Mouse (Mus musculus) thymus, postnatal 36 days (tissue): ENCODE results near the gene Ube2k.

Experiments used
- DNase-seq, 2 experiments: peaks; one replicate each; pipeline ENCODE4 v3.0.0; 2022; ENCODE audit warnings: mixed read lengths in 2 of 2

Ube2k gene

GRCm38 (mm10) chr5:65538121-65538520 is 1.1 kb downstream of the Ube2k start:
- no peak for DNase-seq

GRCm38 (mm10) chr5:65538829-65539228 is 1.8 kb downstream of the Ube2k start:
- no peak for DNase-seq

GRCm38 (mm10) chr5:65539786-65540185 is 2.8 kb downstream of the Ube2k start:
- DNase-seq = no peak

- DNase-seq = no peak
Observed at GRCm38 (mm10) chr5:65541889-65542288, 4.9 kb downstream of the Ube2k start.

- no peak for DNase-seq
Observed at GRCm38 (mm10) chr5:65543491-65543890, 6.5 kb downstream of the Ube2k start.

- DNase-seq = no peak
Observed at GRCm38 (mm10) chr5:65544616-65545015, 7.6 kb downstream of the Ube2k start.

- no peak for DNase-seq
Observed at GRCm38 (mm10) chr5:65549677-65550076, 12.6 kb downstream of the Ube2k start.

GRCm38 (mm10) chr5:65557109-65557508 is 20.1 kb downstream of the Ube2k start:
- no peak for DNase-seq

- DNase-seq = no peak
Observed at GRCm38 (mm10) chr5:65561125-65561893, 24.3 kb downstream of the Ube2k start.

- no peak for DNase-seq
Observed at GRCm38 (mm10) chr5:65565486-65565885, 28.5 kb downstream of the Ube2k start.

GRCm38 (mm10) chr5:65574876-65575275 is 37.8 kb downstream of the Ube2k start:
- no peak for DNase-seq

- no peak for DNase-seq
Observed at GRCm38 (mm10) chr5:65575896-65576295, 38.9 kb downstream of the Ube2k start.

GRCm38 (mm10) chr5:65578545-65578944 is 41.5 kb downstream of the Ube2k start:
- DNase-seq = no peak

GRCm38 (mm10) chr5:65586291-65586690 is 49.3 kb downstream of the Ube2k start:
- DNase-seq = no peak

GRCm38 (mm10) chr5:65590199-65590598 is 53.2 kb downstream of the Ube2k start:
- DNase-seq = no peak

GRCm38 (mm10) chr5:65592421-65592820 is 55.4 kb downstream of the Ube2k start:
- DNase-seq = no peak

GRCm38 (mm10) chr5:65599681-65600080 is 62.6 kb downstream of the Ube2k start:
- DNase-seq = no peak

GRCm38 (mm10) chr5:65606820-65607219 is 69.8 kb downstream of the Ube2k start:
- DNase-seq = no peak

- DNase-seq = no peak
Observed at GRCm38 (mm10) chr5:65609769-65610168, 72.7 kb downstream of the Ube2k start.

- no peak for DNase-seq
Observed at GRCm38 (mm10) chr5:65610541-65610940, 73.5 kb downstream of the Ube2k start.

- DNase-seq = no peak
Observed at GRCm38 (mm10) chr5:65613152-65613924, 76.3 kb downstream of the Ube2k start.

GRCm38 (mm10) chr5:65624340-65624739 is 87.3 kb downstream of the Ube2k start:
- DNase-seq = no peak

GRCm38 (mm10) chr5:65638896-65639295 is 101.9 kb downstream of the Ube2k start:
- DNase-seq = no peak
